8 mouse cellular contexts compared by ENCODE assay signal in genomic region chr5:31047848-31048762, GRCm38 (mm10). TPM values are rescaled to one million over a fixed set of nuclear protein-coding genes. Genes with fewer than 3 reads are reported as not detected.
DNase-seq lines count a peak whose midpoint lies in the region; ATAC-seq and TF ChIP-seq lines count a peak whose summit lies in the region.

Gene Atraid (plus strand): TSS chr5:31048312.

- peaks cover 2% of the 10 kb centered on the region; the same call in 1 of the 2 replicates for H3K4me1 ChIP-seq in cortical plate, adult 2 months (ENCODE audit: control insufficient read depth, insufficient read depth, low read length)
- peaks cover 22% of the 10 kb centered on the region for H3K4me1 ChIP-seq in megakaryocyte, embryonic 14.5 days

- no peaks in the 10 kb centered on the region for H3K9me3 ChIP-seq in megakaryocyte, embryonic 14.5 days

- H3K36me3 ChIP-seq in megakaryocyte, embryonic 14.5 days (replicated peaks; ENCODE audit: low read length), result peaks cover 32% of the 10 kb centered on the region

- no peak for TF ChIP-seq CTCF in cortical plate, adult 2 months (IDR thresholded peaks at IDR 0.05; ENCODE audit: extremely low read depth, insufficient read depth, low read length)

- peak within 1 kb of the TSS; percentile 60 for H3K4me3 ChIP-seq in cortical plate, adult 2 months (ENCODE audit: insufficient read depth, low read length)
- peak within 1 kb of the TSS; percentile 99 for H3K4me3 ChIP-seq in megakaryocyte, embryonic 14.5 days (replicated peaks)

- ATAC-seq in activated CD4-positive, CD25-positive, alpha-beta regulatory T cell, adult 4 months, result peak; percentile 93

- peak; percentile 99 for DNase-seq in gastrocnemius, adult 8-10 months (ENCODE audit: low spot score in 2 of 2)
- DNase-seq in hindlimb bud, embryonic 11.5 days (ENCODE audit: extremely low spot score, low read depth, low spot score), result peak; percentile 95
- DNase-seq in left cerebral cortex, adult 8-10 months (ENCODE audit: low spot score in 2 of 2), result peak; percentile 97 to 98
- DNase-seq in right cerebral cortex, postnatal 10 days (ENCODE audit: low spot score in 2 of 2), result peak; percentile 98
- DNase-seq in urinary bladder, postnatal 25 days (ENCODE audit: low spot score), result peak; percentile 98

- H3K27me3 ChIP-seq in megakaryocyte, embryonic 14.5 days (replicated peaks), result no peaks in the 10 kb centered on the region

- peak within 1 kb of the TSS; percentile 88 for H3K27ac ChIP-seq in cortical plate, adult 2 months (ENCODE audit: insufficient read depth, low read length)

- TF ChIP-seq POLR2A in cortical plate, adult 2 months (IDR thresholded peaks at IDR 0.05; ENCODE audit: extremely low read depth, insufficient read depth, low read length), result peak; percentile 96

RNA-seq across cellular contexts. Expression of gene Atraid, which starts in this region (rescaled TPM):
- polyA plus RNA-seq in activated CD4-positive, CD25-positive, alpha-beta regulatory T cell, adult 4 months (2017; shearing (Covaris generic)), result 10 to 100 TPM; 80.2 to 81.8 TPM
- polyA plus RNA-seq in cortical plate, adult 2 months (2012; rRNA removed), result 186 and 189 TPM in 2 replicates
- 10 to 100 TPM; 41.9 to 51.2 (median 47.9) TPM for total RNA-seq in gastrocnemius, adult 8-10 months (2022)
- 10 to 100 TPM; 77.1 to 86.3 (median 80.2) TPM for total RNA-seq in left cerebral cortex, adult 8-10 months (2022)
- polyA plus RNA-seq in megakaryocyte, embryonic 14.5 days (2012; ENCODE audit: insufficient read depth, low replicate concordance), result 6.5 and 48.6 TPM in 2 replicates

Comparison
In these comparisons a context has a peak if more than half of its experiments do, and no peak if none do; other contexts are left out.
1. Peak in every context shown above with its lines: DNase-seq, ATAC-seq, H3K4me3 ChIP-seq and H3K27ac ChIP-seq.